Mouse (Mus musculus): ENCODE data around the gene Abi3.
"Not testable (repeated sequence)": the region's sequence is repeated elsewhere in the genome, so short reads cannot be mapped to it uniquely, and the experiment has no call there.

Gene Abi3

GRCm38 (mm10) chr11:95842074-95842681 lies at the start of gene Abi3:
Gene Abi3, minus strand, starts transcription at chr11:95842476.
- DNase-seq (ENCODE audit: low read depth, low spot score): peak; percentile 67

- DNase-seq (ENCODE audit: low read depth, low spot score): peak; percentile 41
Measured at GRCm38 (mm10) chr11:95890462-95891051, 48.3 kb upstream of the Abi3 start.

GRCm38 (mm10) chr11:95879861-95880260 lies 37.6 kb upstream of the Abi3 start:
- DNase-seq (ENCODE audit: low read depth, low spot score): not testable (repeated sequence)

GRCm38 (mm10) chr11:95876296-95876695 lies 34.0 kb upstream of the Abi3 start:
- peak; percentile 92 for DNase-seq (ENCODE audit: low read depth, low spot score)

GRCm38 (mm10) chr11:95875804-95876203 lies 33.5 kb upstream of the Abi3 start:
- peak; percentile 91 for DNase-seq (ENCODE audit: low read depth, low spot score)

- DNase-seq (ENCODE audit: low read depth, low spot score): no peak
Measured at GRCm38 (mm10) chr11:95869918-95870470, 27.7 kb upstream of the Abi3 start.

- DNase-seq (ENCODE audit: low read depth, low spot score): no peak
Measured at GRCm38 (mm10) chr11:95869442-95869841, 27.2 kb upstream of the Abi3 start.

- DNase-seq (ENCODE audit: low read depth, low spot score): no peak
Measured at GRCm38 (mm10) chr11:95861397-95861796, 19.1 kb upstream of the Abi3 start.

GRCm38 (mm10) chr11:95860071-95860490 lies 17.8 kb upstream of the Abi3 start:
- DNase-seq (ENCODE audit: low read depth, low spot score): no peak

GRCm38 (mm10) chr11:95859468-95859855 lies 17.2 kb upstream of the Abi3 start:
- peak; percentile 81 for DNase-seq (ENCODE audit: low read depth, low spot score)

- peak; percentile 98 for DNase-seq (ENCODE audit: low read depth, low spot score)
Measured at GRCm38 (mm10) chr11:95858528-95859467, 16.5 kb upstream of the Abi3 start.

- no peak for DNase-seq (ENCODE audit: low read depth, low spot score)
Measured at GRCm38 (mm10) chr11:95857716-95858527, 15.6 kb upstream of the Abi3 start.

GRCm38 (mm10) chr11:95857306-95857705 lies 15.0 kb upstream of the Abi3 start:
- peak; percentile 52 for DNase-seq (ENCODE audit: low read depth, low spot score)

- peak; percentile 72 for DNase-seq (ENCODE audit: low read depth, low spot score)
Measured at GRCm38 (mm10) chr11:95853684-95854083, 11.4 kb upstream of the Abi3 start.

GRCm38 (mm10) chr11:95850898-95851297 lies 8.6 kb upstream of the Abi3 start:
- DNase-seq (ENCODE audit: low read depth, low spot score): no peak

GRCm38 (mm10) chr11:95844935-95845334 lies 2.7 kb upstream of the Abi3 start:
- DNase-seq (ENCODE audit: low read depth, low spot score): no peak

GRCm38 (mm10) chr11:95843421-95843950 lies 1.2 kb upstream of the Abi3 start:
- peak; percentile 44 for DNase-seq (ENCODE audit: low read depth, low spot score)

GRCm38 (mm10) chr11:95842953-95843352 lies 677 bp upstream of the Abi3 start:
- no peak for DNase-seq (ENCODE audit: low read depth, low spot score)

GRCm38 (mm10) chr11:95841498-95841830 lies 812 bp downstream of the Abi3 start:
- no peak for DNase-seq (ENCODE audit: low read depth, low spot score)

- no peak for DNase-seq (ENCODE audit: low read depth, low spot score)
Measured at GRCm38 (mm10) chr11:95840694-95841497, 1.4 kb downstream of the Abi3 start.

Data from ES-CJ7 (cell line).